Mouse (Mus musculus) lung, postnatal 0 days (tissue): ENCODE measurements around the gene Adgrl2. TPM values are rescaled to one million over a fixed set of nuclear protein-coding genes. Genes with fewer than 3 reads are reported as not detected.

ENCODE experiments used
- ATAC-seq: fragments of 200-750 bp; cut with Nextera tagmentation; 2 replicates; pipeline ENCODE4 v1.8.0; 2017; ENCODE audit warnings: moderate library complexity
- DNase-seq: peaks from one replicate; pipeline ENCODE4 v3.0.0-alpha.2; 2016; ENCODE audit warnings: low spot score
- H3K27ac ChIP-seq: fragments of 300-500 bp; sonication (generic); 2 replicates; pipeline ENCODE4 v1.5.1; 2014; ENCODE audit warnings: antibody characterized with exemption, mild to moderate bottlenecking, low read length, mixed read lengths
- H3K27me3 ChIP-seq: fragments of 300-500 bp; sonication (generic); replicated peaks from 2 replicates; pipeline ENCODE4 v1.6.1; 2014; ENCODE audit warnings: low read length, mixed read lengths; ENCODE audit not compliant: insufficient read depth
- H3K36me3 ChIP-seq: fragments of 300-500 bp; sonication (generic); 2 replicates; pipeline ENCODE4 v1.6.1; 2014; ENCODE audit warnings: low read length, mixed read lengths; ENCODE audit not compliant: insufficient read depth
- H3K4me1 ChIP-seq: fragments of 300-500 bp; sonication (generic); 2 replicates; pipeline ENCODE4 v1.6.1; 2014; ENCODE audit warnings: antibody characterized with exemption, low read depth, low read length, mixed read lengths; ENCODE audit not compliant: insufficient read depth
- H3K4me2 ChIP-seq: fragments of 300-500 bp; sonication (generic); replicated peaks from 2 replicates; pipeline ENCODE4 v1.6.1; 2014; ENCODE audit warnings: low read depth, mild to moderate bottlenecking, low read length, moderate library complexity, mixed read lengths
- H3K4me3 ChIP-seq: fragments of 300-500 bp; sonication (generic); 2 replicates; pipeline ENCODE4 v1.5.1; 2014; ENCODE audit warnings: low read depth, low read length
- H3K9ac ChIP-seq: fragments of 300-500 bp; sonication (generic); replicated peaks from 2 replicates; pipeline ENCODE4 v1.6.1; 2014; ENCODE audit warnings: low read depth, mild to moderate bottlenecking
- H3K9me3 ChIP-seq: fragments of 300-500 bp; sonication (generic); 2 replicates; pipeline ENCODE4 v1.6.1; 2016; ENCODE audit warnings: low read length, mixed read lengths
- CTCF ChIP-seq: IDR thresholded peaks from 2 replicates; pipeline ENCODE4 v1.5.1; 2016; ENCODE audit warnings: antibody characterized with exemption, mild to moderate bottlenecking
- EP300 ChIP-seq: IDR thresholded peaks from 2 replicates; pipeline ENCODE4 v1.6.1; 2016; ENCODE audit warnings: antibody characterized with exemption, mild to moderate bottlenecking, control low read depth
- WGBS: fragments of 180-500 bp; shearing (Covaris S2); extraction: QIAGEN DNeasy Blood & Tissue Kit; methylation state at CpG from one replicate; pipeline ENCODE4 v1.1.7; 2014; 5-methylcytosine and 5-hydroxymethylcytosine counted together
- polyA plus RNA-seq: library from polyadenylated mRNA; unstranded; fragments of >200 nt; fragmentation: Nextera tagmentation; extraction: Ambion mirVana; gene quantifications from 2 replicates; pipeline ENCODE4 v1.2.1, GENCODE M21; 2015

Gene Adgrl2
- polyA plus RNA-seq, 1 experiment from 2014 or later: 46.3 TPM

DNA sequence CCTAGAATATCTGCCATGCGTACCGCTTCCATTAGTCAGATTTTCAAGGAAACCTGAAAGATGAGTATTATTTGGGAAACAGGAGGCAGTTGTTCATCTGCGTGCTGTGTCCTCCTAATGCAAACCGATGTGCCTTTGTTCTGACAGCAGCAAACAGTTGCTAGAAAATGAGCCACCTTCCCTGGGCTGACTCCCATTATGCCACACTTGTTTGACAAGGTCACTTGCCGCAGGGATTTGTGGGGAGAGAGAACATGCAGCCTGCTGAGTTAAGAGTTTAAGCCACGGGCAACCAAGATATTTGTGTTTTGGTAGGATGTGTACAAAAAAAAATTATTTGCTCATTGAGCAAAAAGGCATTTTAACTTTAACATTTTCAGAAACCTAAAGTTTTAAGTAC is 69.5 kb downstream of the Adgrl2 start:
- Histone ChIP-seq H3K27me3 (no peaks in the 10 kb centered on the region), H3K4me2 (no peak overlapping the region), H3K9me3 (no peaks in the 10 kb centered on the region), H3K27ac (no peak overlapping the region), H3K4me3 (no peak overlapping the region), H3K9ac (no peak overlapping the region), H3K4me1 (0 out of 2 replicates have a peak, but pooled peaks cover 4% of the 10 kb centered on the region), H3K36me3 (no peaks in the 10 kb centered on the region)
- TF ChIP-seq EP300 (no peak), CTCF (no peak)
- WGBS: 67% methylated on average over 6 of the region's 6 CpGs
- DNase-seq (no peak), ATAC-seq (no peak)

- no peak overlapping the region for H3K27ac ChIP-seq
Measured at GRCm38 (mm10) chr3:148918425-148918824, 71.9 kb downstream of the Adgrl2 start.

GRCm38 (mm10) chr3:148917837-148918236 is 72.5 kb downstream of the Adgrl2 start:
- Histone ChIP-seq H3K27ac (no peak overlapping the region), H3K9me3 (no peaks in the 10 kb centered on the region), H3K27me3 (no peaks in the 10 kb centered on the region), H3K4me2 (no peak overlapping the region), H3K9ac (no peak overlapping the region), H3K4me3 (no peak overlapping the region), H3K4me1 (0 out of 2 replicates have a peak, but pooled peaks cover 4% of the 10 kb centered on the region), H3K36me3 (no peaks in the 10 kb centered on the region)
- DNase-seq: no peak
- peak; percentile 16; the same call in 1 of the 2 replicates for ATAC-seq
- TF ChIP-seq CTCF (no peak), EP300 (no peak)
- WGBS: 70% methylated on average over 7 of the region's 7 CpGs

More at GRCm38 (mm10) chr3:148918425-148918824, 71.9 kb downstream of the Adgrl2 start:
- H3K27me3 ChIP-seq: no peaks in the 10 kb centered on the region
- no peak overlapping the region for H3K4me3 ChIP-seq
- TF ChIP-seq EP300 (no peak), CTCF (no peak)
- H3K4me1 ChIP-seq: 0 out of 2 replicates have a peak, but pooled peaks cover 4% of the 10 kb centered on the region
- DNase-seq: peak; percentile 41
- ATAC-seq: peak; percentile 42
- WGBS: 54% methylated on average over 5 of the region's 5 CpGs
- H3K36me3 ChIP-seq: no peaks in the 10 kb centered on the region
- H3K9ac ChIP-seq: no peak overlapping the region
- no peaks in the 10 kb centered on the region for H3K9me3 ChIP-seq
- no peak overlapping the region for H3K4me2 ChIP-seq

DNA sequence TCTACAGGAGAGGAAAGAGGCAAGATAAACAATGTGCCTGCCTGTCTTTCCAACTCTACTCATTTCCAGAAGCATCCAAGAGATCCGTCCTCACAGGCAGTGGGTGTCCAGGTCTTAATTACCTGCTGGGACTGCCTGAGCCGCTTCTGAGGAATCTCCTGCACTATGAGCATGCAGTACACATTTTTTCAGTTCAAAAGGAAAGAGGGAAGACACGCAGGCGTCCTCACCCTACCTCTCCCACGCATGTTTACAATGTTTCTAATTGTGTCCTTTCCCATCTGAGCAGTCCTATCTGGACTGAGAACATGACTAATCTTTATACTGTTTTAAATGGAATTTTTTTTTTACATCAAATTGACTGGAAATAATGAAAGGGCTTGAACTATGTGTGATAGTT is 74.1 kb downstream of the Adgrl2 start:
- no peak overlapping the region for H3K9ac ChIP-seq
- no peaks in the 10 kb centered on the region for H3K9me3 ChIP-seq
- H3K27me3 ChIP-seq: no peaks in the 10 kb centered on the region
- H3K27ac ChIP-seq: no peak overlapping the region
- TF ChIP-seq CTCF (no peak), EP300 (no peak)
- WGBS: 51% methylated on average over 5 of the region's 5 CpGs
- DNase-seq (no peak), ATAC-seq (no peak)
- H3K4me1 ChIP-seq: 0 out of 2 replicates have a peak, but pooled peaks cover 4% of the 10 kb centered on the region
- H3K4me2 ChIP-seq: no peak overlapping the region
- H3K4me3 ChIP-seq: no peak overlapping the region
- H3K36me3 ChIP-seq: no peaks in the 10 kb centered on the region

DNA sequence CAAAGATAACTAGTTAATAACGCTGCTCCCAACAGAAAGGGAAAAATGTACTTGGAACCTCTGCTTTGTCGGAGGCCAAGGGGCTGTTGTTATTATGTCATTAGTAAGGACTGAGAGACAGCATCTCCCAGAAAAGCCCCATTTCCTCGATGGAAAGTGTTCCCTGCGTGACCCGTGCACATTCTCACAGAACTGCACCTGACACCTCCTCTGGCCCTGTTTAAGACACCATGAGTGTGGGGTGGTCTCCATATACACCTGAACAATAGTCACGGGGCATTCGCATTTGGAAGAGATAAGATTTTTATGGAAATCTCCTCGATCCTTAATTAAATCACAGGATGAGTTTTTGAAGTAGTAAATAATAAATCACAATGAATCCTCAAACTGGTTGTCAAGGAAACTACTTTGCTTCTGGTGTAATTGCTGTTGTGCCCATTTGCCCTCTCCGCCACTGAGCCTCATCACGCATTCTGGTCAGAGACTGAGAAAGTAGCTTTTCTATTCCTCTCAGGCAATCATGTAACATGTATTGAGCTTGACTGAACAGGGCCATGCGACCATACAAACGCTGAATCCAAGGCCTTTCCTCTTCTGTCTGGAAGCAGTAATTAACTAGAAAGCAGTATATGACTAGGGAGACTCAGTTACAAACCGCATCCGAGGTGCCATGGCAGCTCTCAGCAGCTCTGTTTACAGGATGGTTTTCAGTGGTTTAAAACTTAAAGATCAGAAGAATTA is 77.2 kb downstream of the Adgrl2 start:
- 0 out of 2 replicates have a peak, but pooled peaks cover 4% of the 10 kb centered on the region for H3K4me1 ChIP-seq
- 73% methylated on average over 14 of the region's 14 CpGs for WGBS
- ATAC-seq (no peak), DNase-seq (no peak)
- no peaks in the 10 kb centered on the region for H3K9me3 ChIP-seq
- H3K9ac ChIP-seq: no peak overlapping the region
- no peak overlapping the region for H3K4me2 ChIP-seq
- H3K36me3 ChIP-seq: no peaks in the 10 kb centered on the region
- no peak overlapping the region for H3K27ac ChIP-seq
- no peaks in the 10 kb centered on the region for H3K27me3 ChIP-seq
- TF ChIP-seq CTCF (no peak), EP300 (no peak)
- H3K4me3 ChIP-seq: no peak overlapping the region

- 89% methylated on average over 6 of the region's 6 CpGs for WGBS
- H3K36me3 ChIP-seq: no peaks in the 10 kb centered on the region
Measured at GRCm38 (mm10) chr3:148912536-148912935, 77.8 kb downstream of the Adgrl2 start.

More at GRCm38 (mm10) chr3:148912536-148912935, 77.8 kb downstream of the Adgrl2 start:
- no peak overlapping the region for H3K27ac ChIP-seq
- no peak overlapping the region for H3K4me2 ChIP-seq
- DNase-seq (no peak), ATAC-seq (no peak)
- H3K9ac ChIP-seq: no peak overlapping the region
- TF ChIP-seq CTCF: no peak
- no peak for TF ChIP-seq EP300
- H3K4me1 ChIP-seq: no peaks in the 10 kb centered on the region
- H3K9me3 ChIP-seq: no peaks in the 10 kb centered on the region
- no peak overlapping the region for H3K4me3 ChIP-seq
- no peaks in the 10 kb centered on the region for H3K27me3 ChIP-seq
